Mouse (Mus musculus) brain, adult 2 months (tissue): ENCODE data around the gene Ropn1.
A peak's percentile ranks its signal among the peaks of the same experiment; 100 is the strongest.
"Not testable (repeated sequence)": the region's sequence is repeated elsewhere in the genome, so short reads cannot be mapped to it uniquely, and the experiment has no call there.

Experiments
- DNase-seq: peaks from one replicate; pipeline ENCODE4 v3.0.0; 2011; ENCODE audit warnings: low read depth, low spot score

Gene Ropn1

DNA sequence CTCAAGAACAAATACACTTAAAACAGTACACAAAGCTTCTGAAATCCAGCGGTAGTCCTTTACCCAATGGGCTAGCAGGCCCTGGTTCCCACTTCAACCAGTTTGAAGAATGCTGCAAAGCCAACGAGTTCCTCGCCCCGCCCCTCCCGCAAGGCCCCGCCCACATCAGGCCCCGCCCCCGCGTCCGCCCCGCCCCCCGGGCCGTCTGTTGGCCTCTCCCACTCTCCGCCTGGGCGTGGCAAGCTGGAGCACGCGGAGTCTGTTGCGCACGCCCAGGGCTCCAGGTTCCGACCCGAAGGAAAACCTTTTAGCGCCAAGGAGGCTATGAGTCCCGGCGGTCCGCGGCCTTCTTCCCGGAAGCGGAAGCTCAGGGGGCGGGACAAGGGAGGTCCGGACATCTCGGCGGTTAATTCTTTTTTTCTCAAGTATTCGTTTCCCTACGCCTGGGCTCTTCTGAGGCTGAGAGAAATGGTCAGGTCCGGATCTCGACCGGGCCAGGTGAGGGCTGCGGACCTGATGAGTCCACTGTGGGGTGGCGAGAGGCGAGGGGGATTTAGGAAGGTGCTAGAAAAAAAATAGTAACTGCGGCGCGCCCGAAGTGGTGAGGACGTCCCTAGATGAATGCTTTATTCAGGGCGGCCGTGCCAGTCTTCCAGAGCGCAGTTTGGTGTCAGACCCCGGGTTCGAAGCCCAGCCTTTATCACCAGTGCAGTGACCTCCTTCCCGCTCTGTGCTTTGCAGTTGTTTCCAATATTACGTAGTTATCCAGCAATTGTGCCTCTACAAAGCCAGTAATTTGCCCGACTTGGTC, 40.8 kb downstream of the Ropn1 start, which contains the start of gene Ccdc14:
Gene Ccdc14, plus strand, starts transcription at position 283 of the 811 bp plus-strand sequence.
- peak; percentile 91 for DNase-seq

DNA sequence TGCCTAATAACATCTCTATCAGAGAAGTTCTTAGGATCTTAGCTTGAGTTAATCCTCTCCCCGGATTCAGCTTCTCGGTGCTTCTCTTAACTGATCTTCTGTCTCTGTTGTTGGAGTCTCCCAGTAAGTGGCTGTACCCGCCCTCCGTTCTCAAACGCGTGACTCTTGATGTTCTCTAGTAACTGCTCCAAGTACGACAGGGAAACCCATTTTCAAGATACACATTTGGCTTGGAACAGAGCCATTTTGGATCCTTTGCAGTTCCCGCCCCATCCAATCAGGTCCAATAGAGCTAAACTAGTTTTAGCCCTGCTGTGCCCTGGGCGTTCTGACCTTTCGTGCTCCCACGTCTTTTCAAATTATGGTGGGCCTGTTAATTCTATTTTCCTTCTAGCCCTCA, 41.4 kb downstream of the Ropn1 start:
- DNase-seq, result no peak

DNA sequence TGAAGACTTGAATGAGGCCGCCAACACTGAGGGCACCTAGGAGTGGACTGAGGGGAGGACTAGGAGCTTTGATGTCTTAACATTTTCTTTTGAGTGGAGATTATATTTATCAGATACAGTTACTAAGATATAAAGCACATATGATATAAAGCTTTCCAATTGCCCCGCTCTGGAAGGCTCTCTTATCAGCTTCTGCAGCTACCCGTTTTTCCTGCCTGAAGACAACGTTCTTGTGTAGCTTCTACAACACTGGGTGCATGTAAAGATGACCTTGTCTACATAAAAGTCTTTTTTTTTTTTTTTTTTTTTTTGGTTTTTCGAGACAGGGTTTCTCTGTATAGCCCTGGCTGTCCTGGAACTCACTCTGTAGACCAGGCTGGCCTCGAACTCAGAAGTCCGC, 44.8 kb downstream of the Ropn1 start:
- no peak for DNase-seq

DNA sequence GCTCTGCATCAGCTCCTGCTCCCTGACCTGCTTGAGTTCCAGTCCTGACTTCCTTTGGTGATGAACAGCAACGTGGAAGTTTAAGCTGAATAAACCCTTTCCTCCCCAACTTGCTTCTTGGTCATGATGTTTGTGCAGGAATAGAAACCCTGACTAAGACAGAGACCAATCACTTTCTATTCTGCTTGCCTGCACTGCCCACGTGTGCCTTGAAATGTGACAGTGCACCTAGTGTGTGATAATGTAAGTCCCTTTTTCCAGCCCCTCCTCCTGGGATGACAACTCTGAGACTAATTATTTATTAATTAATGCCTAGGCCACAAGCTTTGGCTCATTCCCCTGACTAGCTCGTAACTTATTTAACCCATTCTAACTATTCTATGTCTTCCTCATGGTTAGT, 49.0 kb downstream of the Ropn1 start:
- DNase-seq, result not testable (repeated sequence)

DNA sequence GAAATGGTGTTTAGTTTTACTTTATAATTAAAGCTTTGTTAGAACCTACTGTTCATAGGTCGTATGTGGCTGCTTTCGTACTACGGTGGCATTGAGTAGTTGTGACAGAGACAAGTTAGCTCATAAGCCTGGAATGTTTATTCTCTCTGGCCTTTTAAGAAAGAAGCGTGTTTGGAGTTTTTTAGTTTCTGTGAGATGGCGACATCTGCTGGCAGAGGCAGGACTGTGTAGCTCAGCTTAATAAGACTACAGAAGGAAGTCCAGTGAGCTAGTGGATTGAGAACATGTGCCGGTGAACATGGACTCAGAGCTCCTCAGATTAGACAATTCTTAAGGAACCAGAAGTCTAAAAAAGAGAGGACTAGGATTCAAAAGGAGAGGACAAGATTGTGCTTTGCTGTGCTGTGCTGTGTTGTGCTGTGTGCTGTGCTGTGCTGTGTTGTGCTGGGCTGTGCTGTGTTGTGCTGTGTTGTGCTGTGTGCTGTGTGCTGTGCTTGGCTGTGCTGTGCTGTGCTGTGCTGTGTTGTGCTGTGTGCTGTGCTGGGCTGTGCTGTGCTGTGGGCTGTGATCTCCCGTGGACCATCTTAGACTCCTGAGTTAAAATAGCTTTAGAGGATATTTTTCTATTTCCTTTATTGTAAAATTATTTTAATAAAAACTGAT, 50.6 kb downstream of the Ropn1 start:
- peak; percentile 89 for DNase-seq

DNA sequence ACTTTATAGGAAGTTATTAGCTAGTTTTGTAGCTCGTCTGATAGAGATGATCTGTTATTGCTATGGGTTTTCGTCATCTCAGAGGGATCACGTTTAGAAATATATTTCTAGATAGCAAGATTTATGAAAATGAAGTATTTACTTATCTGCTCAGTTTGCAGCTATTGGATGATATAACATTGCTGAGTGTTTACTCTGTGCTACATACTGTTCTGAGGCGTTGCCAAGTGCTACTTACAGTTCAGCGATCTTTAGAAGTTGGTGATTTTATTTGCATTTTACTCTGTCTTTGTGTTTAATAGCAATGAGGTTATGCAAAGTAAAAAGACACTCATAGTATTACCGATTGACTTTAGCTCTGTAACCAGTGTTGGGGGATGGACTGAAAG, 51.1 kb downstream of the Ropn1 start:
- no peak for DNase-seq

DNA sequence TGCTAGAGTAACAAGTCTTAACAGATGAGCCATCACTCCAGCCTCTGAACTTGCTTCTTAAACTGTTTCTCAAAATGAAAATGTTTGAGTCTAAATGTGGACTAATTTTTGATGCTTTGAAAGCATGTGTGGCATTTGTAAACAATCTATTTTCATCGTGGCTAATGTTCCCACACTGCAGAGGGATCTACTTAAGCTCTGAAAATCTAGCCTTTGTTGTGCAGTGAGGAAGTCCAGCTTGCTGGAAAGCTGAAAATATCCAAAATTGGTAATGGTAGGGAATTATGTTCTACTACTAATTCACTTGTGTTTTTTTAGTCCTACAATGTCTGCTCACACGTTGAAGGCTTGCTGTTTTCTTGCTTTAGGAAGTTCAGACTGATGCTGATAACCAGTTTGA, 56.3 kb downstream of the Ropn1 start:
- DNase-seq, result no peak

DNA sequence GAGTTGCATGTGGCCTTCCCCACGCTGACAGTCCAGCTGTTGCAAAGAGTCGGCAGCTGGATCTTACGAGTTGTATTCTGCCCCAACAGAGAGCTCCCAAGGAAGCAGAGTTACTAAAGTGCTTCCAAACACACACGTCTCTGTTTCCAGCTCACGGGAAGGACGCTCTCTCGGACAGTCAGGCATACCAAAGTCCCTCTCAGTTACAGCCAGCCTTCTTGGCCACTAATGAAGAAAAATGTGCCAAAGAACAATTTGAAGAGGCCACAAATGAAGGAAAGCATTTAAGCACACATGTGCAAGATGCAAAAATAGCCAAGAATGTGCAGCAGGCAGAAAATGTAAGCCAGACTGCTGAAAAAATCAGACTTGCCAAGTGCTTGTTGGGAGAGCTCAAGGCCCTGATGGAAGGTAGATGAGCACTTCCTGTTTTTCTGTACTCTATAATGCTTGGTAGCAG, 56.8 kb downstream of the Ropn1 start:
- peak; percentile 36 for DNase-seq

DNA sequence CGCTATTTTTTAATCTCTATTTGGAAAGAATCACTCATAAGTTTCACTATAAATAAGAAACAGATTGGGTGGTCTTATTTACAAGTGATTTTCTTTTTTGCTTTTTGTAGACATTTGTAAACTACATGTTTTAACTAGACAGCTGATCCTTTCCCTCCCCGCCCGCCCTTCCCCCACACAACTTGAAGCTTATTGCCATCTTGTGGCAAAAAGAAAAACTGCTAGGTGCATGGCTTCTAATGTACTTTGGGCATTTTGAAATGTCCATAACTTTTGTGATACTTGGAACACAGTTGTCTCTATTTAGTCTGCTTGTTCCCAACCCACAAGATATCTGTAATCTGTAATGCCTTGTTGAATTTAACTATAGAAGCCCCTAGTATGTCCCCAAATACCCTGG, 61.8 kb downstream of the Ropn1 start:
- DNase-seq, result peak; percentile 59

DNA sequence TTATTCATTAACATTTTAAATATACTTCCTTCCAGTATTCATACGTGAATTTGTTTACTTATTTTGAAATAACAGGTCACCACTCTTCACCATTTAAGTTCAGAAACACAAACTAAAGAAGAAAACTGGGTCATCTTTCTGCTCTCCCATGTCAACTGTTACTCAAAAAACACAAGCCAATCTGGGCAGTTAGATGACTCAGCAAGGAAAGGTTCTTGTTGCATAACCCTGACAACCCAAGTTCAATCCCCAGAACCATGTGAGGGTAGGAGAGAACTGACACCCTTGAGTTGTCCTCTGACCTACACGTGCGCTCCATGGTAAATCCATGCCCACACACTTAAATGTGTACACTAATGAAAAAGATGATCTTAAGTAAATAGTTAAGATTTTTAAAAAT, 75.4 kb downstream of the Ropn1 start:
- DNase-seq, result no peak
